Mouse (Mus musculus): Measurements from ENCODE around the gene Gm35549. TPM values are rescaled to one million over a fixed set of nuclear protein-coding genes. Genes with fewer than 3 reads are reported as not detected.
A peak's percentile ranks its signal among the peaks of the same experiment; 100 is the strongest.

The Gm35549 gene
- total and polyA plus RNA-seq, 2 experiments = not detected

DNA sequence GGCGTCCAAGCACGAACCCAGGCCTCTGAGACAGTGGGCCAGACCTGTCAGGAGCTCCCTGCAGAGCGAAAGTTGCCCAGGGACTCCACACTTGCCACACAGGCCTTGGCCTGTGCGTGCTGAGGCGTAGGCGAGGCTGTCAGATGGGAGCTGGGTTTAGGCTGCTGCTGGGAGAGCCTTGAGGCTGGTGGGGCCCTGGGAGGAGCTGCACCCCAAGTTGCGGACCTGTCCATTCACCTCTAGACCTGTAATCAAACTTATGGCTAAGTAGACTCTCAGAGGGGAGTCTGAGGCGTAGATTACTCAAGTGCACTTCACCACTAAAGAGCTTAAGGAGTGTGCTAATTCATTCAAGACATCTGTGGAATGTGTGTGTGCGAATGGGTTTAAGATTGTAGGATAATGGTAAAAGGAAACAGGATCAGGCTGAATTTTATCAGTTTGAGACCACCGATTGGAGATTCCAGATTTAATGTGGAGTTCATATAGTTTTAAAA is 37.9 kb downstream of the Gm35549 start:
- 9% methylated on average over 10 of the region's 10 CpGs for WGBS
- H3K27me3 ChIP-seq (ENCODE audit: control insufficient read depth, insufficient read depth, low read length) = no peaks in the 10 kb centered on the region

DNA sequence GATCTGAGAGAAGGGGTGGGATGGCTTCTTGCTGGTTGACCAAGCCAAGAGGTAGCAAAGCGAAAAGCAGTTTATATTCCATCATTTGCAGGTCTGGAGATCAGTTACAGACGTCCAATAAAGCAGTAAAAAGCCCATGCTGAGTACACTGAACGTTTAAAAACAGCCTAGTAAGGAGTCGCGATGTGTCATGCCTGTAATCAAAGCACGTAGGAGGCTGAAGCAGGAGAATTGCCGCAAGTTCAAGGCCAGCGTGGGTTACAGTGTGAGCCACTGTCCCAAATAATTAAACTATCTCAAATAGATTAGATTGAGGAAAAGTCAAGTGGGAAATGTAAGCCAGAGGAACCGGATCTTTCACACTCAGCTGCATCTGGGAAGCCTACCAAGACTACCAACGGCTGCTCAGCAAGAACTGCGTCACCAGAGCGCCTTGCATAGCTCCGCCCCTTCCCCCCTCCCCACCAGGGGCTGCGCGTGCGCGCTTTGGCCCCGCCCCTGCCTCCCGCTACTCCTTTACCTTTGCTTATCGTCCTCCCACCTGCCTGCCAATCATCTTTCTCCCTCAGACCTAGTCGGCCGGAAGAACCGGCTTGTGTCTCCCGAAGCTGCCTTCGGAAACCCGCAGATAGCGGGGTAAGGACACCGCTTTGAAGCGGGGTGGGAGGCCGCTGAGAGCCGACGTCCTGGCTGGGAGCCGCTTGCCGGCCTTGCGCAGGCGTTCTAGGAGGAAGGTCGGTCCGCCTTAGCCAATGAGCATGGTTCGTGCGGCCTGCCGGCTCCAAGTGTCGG is 38.6 kb downstream of the Gm35549 start, which contains the start of gene Tcaim:
Tcaim (plus strand) TSS at position 487 of the 792 bp plus-strand sequence.
- Histone ChIP-seq H3K36me3 (ENCODE audit: control insufficient read depth, insufficient read depth, low read length) (peaks cover 4% of the 10 kb centered on the region; the same call in 1 of the 2 replicates), H3K27ac (replicated peaks; ENCODE audit: insufficient read depth, low read depth, low read length) (peak within 1 kb of the TSS; percentile 79), H3K4me3 (ENCODE audit: insufficient read depth, low read depth, low read length) (peak within 1 kb of the TSS; percentile 69), H3K4me1 (ENCODE audit: control insufficient read depth, insufficient read depth, low read length) (peaks cover 7% of the 10 kb centered on the region), H3K27me3 (ENCODE audit: control insufficient read depth, insufficient read depth, low read length) (no peaks in the 10 kb centered on the region), H3K9ac (ENCODE audit: low read depth, low read length) (peak within 1 kb of the TSS; percentile 83), H3K79me2 (ENCODE audit: control insufficient read depth, insufficient read depth, low read length) (peaks cover 6% of the 10 kb centered on the region; the same call in 1 of the 2 replicates)
- peak; percentile 94 for DNase-seq (ENCODE audit: extremely low read depth, low read depth, low spot score)
- 5% methylated on average over 42 of the region's 42 CpGs for WGBS
- no peak for TF ChIP-seq CTCF (IDR thresholded peaks at IDR 0.05; ENCODE audit: low read depth, low read length)
- peak; percentile 72 for TF ChIP-seq POLR2A (IDR thresholded peaks at IDR 0.05; ENCODE audit: extremely low read depth, insufficient read depth, low read length)

More for the DNA sequence above, 37.9 kb downstream of the Gm35549 start:
- DNase-seq (ENCODE audit: extremely low read depth, low read depth, low spot score) = no peak
- peak overlapping the region; percentile 79 for H3K27ac ChIP-seq (replicated peaks; ENCODE audit: insufficient read depth, low read depth, low read length)
- H3K79me2 ChIP-seq (ENCODE audit: control insufficient read depth, insufficient read depth, low read length) = peaks cover 8% of the 10 kb centered on the region; the same call in 1 of the 2 replicates
- no peak for TF ChIP-seq CTCF (IDR thresholded peaks at IDR 0.05; ENCODE audit: low read depth, low read length)
- TF ChIP-seq POLR2A (IDR thresholded peaks at IDR 0.05; ENCODE audit: extremely low read depth, insufficient read depth, low read length) = no peak
- H3K36me3 ChIP-seq (ENCODE audit: control insufficient read depth, insufficient read depth, low read length) = peaks cover 7% of the 10 kb centered on the region; the same call in 1 of the 2 replicates
- peak overlapping the region; percentile 83 for H3K9ac ChIP-seq (ENCODE audit: low read depth, low read length)
- H3K4me3 ChIP-seq (ENCODE audit: insufficient read depth, low read depth, low read length) = peak overlapping the region; percentile 69
- H3K4me1 ChIP-seq (ENCODE audit: control insufficient read depth, insufficient read depth, low read length) = peaks cover 7% of the 10 kb centered on the region

DNA sequence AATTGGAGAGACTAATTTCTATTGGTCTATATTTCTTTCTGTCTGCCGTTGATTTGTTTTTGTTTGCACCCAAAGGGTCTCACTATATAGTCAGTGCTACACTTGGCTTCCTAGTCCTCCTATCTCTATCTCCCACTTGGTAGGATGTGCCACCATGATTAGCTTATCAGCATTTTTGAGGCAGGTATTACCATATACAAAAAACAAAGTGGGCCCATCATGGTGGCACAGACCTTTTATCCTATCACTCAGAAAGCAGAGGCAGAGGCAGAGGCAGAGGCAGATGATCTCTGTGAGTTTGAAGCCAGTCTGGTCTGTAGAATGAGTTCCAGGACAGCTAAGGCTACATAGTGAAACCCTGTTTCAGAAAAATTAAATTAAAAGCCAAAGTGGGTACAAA is 57.3 kb downstream of the Gm35549 start:
- WGBS = 95% methylated on average over 1 of the region's 1 CpGs
- H3K27ac ChIP-seq (replicated peaks; ENCODE audit: insufficient read depth, low read depth, low read length) = no peak overlapping the region
- no peaks in the 10 kb centered on the region for H3K4me1 ChIP-seq (ENCODE audit: control insufficient read depth, insufficient read depth, low read length)
- TF ChIP-seq CTCF (IDR thresholded peaks at IDR 0.05; ENCODE audit: low read depth, low read length) (no peak), POLR2A (IDR thresholded peaks at IDR 0.05; ENCODE audit: extremely low read depth, insufficient read depth, low read length) (no peak)
- H3K27me3 ChIP-seq (ENCODE audit: control insufficient read depth, insufficient read depth, low read length) = no peaks in the 10 kb centered on the region
- DNase-seq (ENCODE audit: extremely low read depth, low read depth, low spot score) = no peak
- H3K36me3 ChIP-seq (ENCODE audit: control insufficient read depth, insufficient read depth, low read length) = no peaks in the 10 kb centered on the region
- no peaks in the 10 kb centered on the region for H3K79me2 ChIP-seq (ENCODE audit: control insufficient read depth, insufficient read depth, low read length)
- no peak overlapping the region for H3K4me3 ChIP-seq (ENCODE audit: insufficient read depth, low read depth, low read length)
- no peak overlapping the region for H3K9ac ChIP-seq (ENCODE audit: low read depth, low read length)

DNA sequence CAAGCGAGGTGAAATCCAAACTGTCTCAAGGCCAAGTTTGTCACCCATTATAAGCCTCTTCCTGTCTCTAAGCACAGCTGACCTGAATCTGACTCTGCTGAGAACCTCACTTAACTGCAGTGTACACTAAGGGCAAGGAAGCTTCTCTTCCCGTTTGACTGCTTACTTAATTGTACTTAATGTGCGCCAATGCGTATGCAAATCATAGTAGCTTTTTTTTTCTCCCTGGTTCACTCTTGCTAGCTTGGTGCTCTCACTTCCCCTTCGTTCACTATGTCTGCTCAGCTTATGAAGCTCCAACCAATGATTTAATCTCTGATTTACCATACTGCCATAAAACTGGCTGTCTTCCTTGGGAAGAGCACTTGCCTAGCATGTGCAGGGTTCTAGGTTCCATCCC is 58.6 kb downstream of the Gm35549 start:
- Histone ChIP-seq H3K27me3 (ENCODE audit: control insufficient read depth, insufficient read depth, low read length) (no peaks in the 10 kb centered on the region), H3K9ac (ENCODE audit: low read depth, low read length) (no peak overlapping the region), H3K27ac (replicated peaks; ENCODE audit: insufficient read depth, low read depth, low read length) (no peak overlapping the region), H3K36me3 (ENCODE audit: control insufficient read depth, insufficient read depth, low read length) (no peaks in the 10 kb centered on the region), H3K4me3 (ENCODE audit: insufficient read depth, low read depth, low read length) (no peak overlapping the region), H3K79me2 (ENCODE audit: control insufficient read depth, insufficient read depth, low read length) (no peaks in the 10 kb centered on the region), H3K4me1 (ENCODE audit: control insufficient read depth, insufficient read depth, low read length) (no peaks in the 10 kb centered on the region)
- no peak for TF ChIP-seq CTCF (IDR thresholded peaks at IDR 0.05; ENCODE audit: low read depth, low read length)
- TF ChIP-seq POLR2A (IDR thresholded peaks at IDR 0.05; ENCODE audit: extremely low read depth, insufficient read depth, low read length) = no peak
- DNase-seq (ENCODE audit: extremely low read depth, low read depth, low spot score) = peak; percentile 10
- 74% methylated on average over 5 of the region's 5 CpGs for WGBS

Other genes with a start within 250 kb of the Gm35549 start
- gene Topaz1, start 96.7 kb downstream of the Gm35549 start, total RNA-seq (2014; rRNA removed) = not detected in 2 replicates
- not detected in 2 replicates for gene Topaz1, start 96.7 kb downstream of the Gm35549 start, polyA plus RNA-seq (2012; rRNA removed)
- gene Tcaim, start 38.5 kb downstream of the Gm35549 start, total RNA-seq (2014; rRNA removed) = 13.7 and 14.2 TPM in 2 replicates
- 5.5 and 7.2 TPM in 2 replicates for gene Tcaim, start 38.5 kb downstream of the Gm35549 start, polyA plus RNA-seq (2012; rRNA removed)
- 52.2 TPM in 2 replicates for gene Zfp445, start 22.0 kb upstream of the Gm35549 start, total RNA-seq (2014; rRNA removed)
- 22.3 and 27.8 TPM in 2 replicates for gene Zfp445, start 22.0 kb upstream of the Gm35549 start, polyA plus RNA-seq (2012; rRNA removed)
- gene Zkscan7, start 41.6 kb upstream of the Gm35549 start, total RNA-seq (2014; rRNA removed) = 11.8 and 13.0 TPM in 2 replicates
- gene Zkscan7, start 41.6 kb upstream of the Gm35549 start, polyA plus RNA-seq (2012; rRNA removed) = 2.7 and 3.8 TPM in 2 replicates
- 0.54 and 1.0 TPM in 2 replicates for gene Zfp105, start 79.0 kb upstream of the Gm35549 start, total RNA-seq (2014; rRNA removed)
- 0.04 and 0.11 TPM in 2 replicates for gene Zfp105, start 79.0 kb upstream of the Gm35549 start, polyA plus RNA-seq (2012; rRNA removed)
- 4.1 and 5.2 TPM in 2 replicates for gene 1110059G10Rik, start 107.0 kb upstream of the Gm35549 start, total RNA-seq (2014; rRNA removed)
- gene 1110059G10Rik, start 107.0 kb upstream of the Gm35549 start, polyA plus RNA-seq (2012; rRNA removed) = 1.1 and 1.8 TPM in 2 replicates
- 0.60 and 1.0 TPM in 2 replicates for gene Kif15, start 107.0 kb upstream of the Gm35549 start, total RNA-seq (2014; rRNA removed)
- 0.15 TPM in 1 of 2 replicates, not detected in the other for gene Kif15, start 107.0 kb upstream of the Gm35549 start, polyA plus RNA-seq (2012; rRNA removed)
- gene Tmem42, start 177.3 kb upstream of the Gm35549 start, total RNA-seq (2014; rRNA removed) = 7.7 and 9.7 TPM in 2 replicates
- gene Tmem42, start 177.3 kb upstream of the Gm35549 start, polyA plus RNA-seq (2012; rRNA removed) = 13.3 and 16.0 TPM in 2 replicates
- gene Tgm4, start 190.7 kb upstream of the Gm35549 start, total RNA-seq (2014; rRNA removed) = not detected in 2 replicates
- not detected in 2 replicates for gene Tgm4, start 190.7 kb upstream of the Gm35549 start, polyA plus RNA-seq (2012; rRNA removed)